Mouse (Mus musculus) gastrocnemius, postnatal 10 days (tissue): ENCODE measurements around the gene Atp10b. TPM values are rescaled to one million over a fixed set of nuclear protein-coding genes. Genes with fewer than 3 reads are reported as not detected.

Experiments
- total RNA-seq, 2 experiments: library from RNA; stranded (reverse); gene quantifications; 2 replicates each; pipeline ENCODE4 v1.2.3; 2021

Gene Atp10b
- total RNA-seq, 2 experiments from 2014 or later: 0.32 to 0.35 TPM

Other genes starting within 250 kb of the Atp10b start
- not detected for gene Gm9972, start 114.1 kb upstream of the Atp10b start, total RNA-seq